In genomic region chr11:100824496-100824895, GRCm38 (mm10) we compare ENCODE assay signal across 1 mouse cellular context.
TF ChIP-seq lines count a peak whose summit lies in the region.

No protein-coding gene starts in this region.

TF ChIP-seq in CH12.LX, 34 proteins besides CTCF, POLR2A, EP300 and RAD21:
- TF ChIP-seq NRF1 (IDR thresholded peaks at IDR 0.05; ENCODE audit: low read depth, low read length): 0 out of 2 replicates have a peak, but pooled peaks have one; percentile 17
- no peak for TF ChIP-seq SMC3 (IDR thresholded peaks at IDR 0.05; ENCODE audit: low read depth, low read length)
